Mouse (Mus musculus) megakaryocyte, embryonic 14.5 days (primary cell): ENCODE results near the gene Lyrm1. TPM values are rescaled to one million over a fixed set of nuclear protein-coding genes. Genes with fewer than 3 reads are reported as not detected.

Experiments used
- H3K27me3 ChIP-seq: replicated peaks from 2 replicates; pipeline ENCODE3; 2012; ENCODE audit warnings: inconsistent platforms
- H3K36me3 ChIP-seq: replicated peaks from 2 replicates; pipeline ENCODE3; 2012; ENCODE audit warnings: low read length, inconsistent platforms, mixed read lengths
- H3K4me1 ChIP-seq: 2 replicates; pipeline ENCODE4 v1.6.1; 2012; ENCODE audit warnings: inconsistent platforms
- H3K4me3 ChIP-seq: replicated peaks from 2 replicates; pipeline ENCODE3; 2012; ENCODE audit warnings: moderate library complexity, mild to moderate bottlenecking, inconsistent platforms
- H3K9me3 ChIP-seq: 2 replicates; pipeline ENCODE4 v1.6.1; 2012; ENCODE audit warnings: inconsistent platforms
- FLI1 ChIP-seq: IDR thresholded peaks from 2 replicates; pipeline ENCODE4 v1.6.1; 2012; ENCODE audit warnings: low read length, inconsistent platforms, mixed read lengths
- GATA1 ChIP-seq: IDR thresholded peaks from 3 replicates; pipeline ENCODE4 v1.6.1; 2012; ENCODE audit warnings: mixed read lengths, low read length, inconsistent platforms, borderline replicate concordance
- polyA plus RNA-seq: library from polyadenylated mRNA; stranded (reverse); fragments of >175 nt; gene quantifications from 2 replicates; pipeline ENCODE4 v1.2.3, GENCODE M21; 2012; ENCODE audit warnings: low replicate concordance; ENCODE audit not compliant: insufficient read depth

The Lyrm1 gene
- polyA plus RNA-seq, 1 experiment: 5.0 TPM

- Histone ChIP-seq H3K36me3 (no peaks in the 10 kb centered on the region), H3K9me3 (no peaks in the 10 kb centered on the region), H3K4me3 (no peak overlapping the region), H3K27me3 (no peaks in the 10 kb centered on the region), H3K4me1 (no peaks in the 10 kb centered on the region)
- TF ChIP-seq FLI1 (no peak), GATA1 (no peak)
Observed at GRCm38 (mm10) chr7:119911727-119912126, 16.1 kb downstream of the Lyrm1 start.

- TF ChIP-seq GATA1 (no peak), FLI1 (no peak)
- H3K9me3 ChIP-seq: no peaks in the 10 kb centered on the region
Observed at GRCm38 (mm10) chr7:119920457-119920856, 24.8 kb downstream of the Lyrm1 start.

DNA sequence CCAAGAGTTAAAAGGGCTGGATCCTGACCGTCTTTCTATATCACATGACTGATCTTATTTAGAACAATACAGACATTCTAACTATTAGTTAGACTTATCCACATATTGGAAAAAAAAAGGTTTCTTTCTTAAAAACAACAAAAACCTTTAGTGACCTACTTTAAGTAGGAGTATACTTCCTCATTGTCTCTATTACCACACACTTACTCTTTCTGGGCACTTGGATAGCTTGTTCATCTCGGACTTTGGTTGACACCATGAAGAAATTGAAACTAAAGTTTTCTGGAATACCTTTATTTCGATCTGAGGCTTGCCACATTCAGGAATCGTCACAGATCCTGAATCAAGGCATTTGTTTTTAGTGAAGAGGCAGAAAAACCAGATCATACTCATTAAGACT lies 25.4 kb downstream of the Lyrm1 start:
- H3K27me3 ChIP-seq: no peaks in the 10 kb centered on the region
- no peaks in the 10 kb centered on the region for H3K9me3 ChIP-seq
- H3K36me3 ChIP-seq: no peaks in the 10 kb centered on the region
- H3K4me3 ChIP-seq: no peak overlapping the region
- TF ChIP-seq GATA1 (no peak), FLI1 (no peak)
- no peaks in the 10 kb centered on the region for H3K4me1 ChIP-seq

More at GRCm38 (mm10) chr7:119920457-119920856, 24.8 kb downstream of the Lyrm1 start:
- Histone ChIP-seq H3K27me3 (no peaks in the 10 kb centered on the region), H3K4me1 (no peaks in the 10 kb centered on the region), H3K4me3 (no peak overlapping the region), H3K36me3 (no peaks in the 10 kb centered on the region)

DNA sequence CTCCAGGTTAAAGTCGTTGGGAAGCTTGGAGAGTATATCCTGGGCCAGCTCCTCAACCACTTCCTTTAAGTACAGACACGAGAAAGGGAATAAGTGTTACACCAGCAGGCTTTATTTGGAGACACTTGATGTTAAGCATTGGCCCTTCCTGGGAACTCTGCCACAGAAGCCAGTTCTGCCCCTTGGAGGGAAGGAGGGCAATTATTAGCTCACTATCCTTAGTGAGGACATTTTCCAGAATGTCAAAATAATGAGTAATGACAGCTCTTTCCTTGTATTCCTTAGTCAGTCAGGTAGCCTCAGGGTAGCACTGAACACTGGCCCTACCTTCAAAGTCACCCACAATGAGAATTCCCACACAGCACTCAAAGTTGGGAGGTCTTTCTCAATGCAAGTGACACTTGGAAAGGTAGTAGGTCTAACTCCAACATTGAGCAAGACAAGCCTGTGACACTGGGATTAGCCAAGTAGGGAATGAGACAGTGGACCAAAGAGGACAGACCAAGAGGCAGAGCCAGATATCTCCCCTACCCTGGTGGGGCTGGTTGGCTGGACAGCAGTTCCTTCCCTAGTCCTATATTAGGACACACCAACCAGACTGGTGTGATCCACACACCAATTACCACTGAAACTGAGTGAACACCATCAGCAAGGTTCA lies 33.3 kb downstream of the Lyrm1 start:
- no peaks in the 10 kb centered on the region for H3K27me3 ChIP-seq

DNA sequence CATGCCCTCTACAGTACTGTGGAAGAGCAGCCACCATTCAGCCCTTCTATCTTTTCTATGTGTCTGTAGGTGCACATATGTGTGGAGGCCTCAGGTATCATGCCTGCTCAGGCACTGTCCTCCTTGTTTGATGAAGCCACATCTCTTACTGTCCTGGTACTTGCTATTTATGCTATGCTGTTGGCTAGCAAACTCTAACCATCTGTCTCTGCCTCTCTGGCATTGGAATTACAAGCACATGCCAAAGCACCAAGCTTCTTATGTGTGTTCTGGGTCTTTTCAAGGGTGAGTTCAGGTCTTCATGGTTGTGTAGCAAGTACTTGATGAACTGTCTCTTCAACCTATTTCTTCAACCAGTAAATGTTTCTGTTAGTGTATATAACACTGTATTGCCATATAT lies 40.7 kb downstream of the Lyrm1 start:
- Histone ChIP-seq H3K36me3 (no peaks in the 10 kb centered on the region), H3K27me3 (peaks cover 1% of the 10 kb centered on the region), H3K4me1 (no peaks in the 10 kb centered on the region), H3K9me3 (no peaks in the 10 kb centered on the region), H3K4me3 (no peak overlapping the region)
- no peak for TF ChIP-seq GATA1
- TF ChIP-seq FLI1: no peak

More for the DNA sequence above, 33.3 kb downstream of the Lyrm1 start:
- no peaks in the 10 kb centered on the region for H3K4me1 ChIP-seq
- TF ChIP-seq GATA1: no peak
- TF ChIP-seq FLI1: no peak
- H3K36me3 ChIP-seq: no peaks in the 10 kb centered on the region
- no peak overlapping the region for H3K4me3 ChIP-seq
- H3K9me3 ChIP-seq: 0 out of 2 replicates have a peak, but pooled peaks cover 2% of the 10 kb centered on the region

DNA sequence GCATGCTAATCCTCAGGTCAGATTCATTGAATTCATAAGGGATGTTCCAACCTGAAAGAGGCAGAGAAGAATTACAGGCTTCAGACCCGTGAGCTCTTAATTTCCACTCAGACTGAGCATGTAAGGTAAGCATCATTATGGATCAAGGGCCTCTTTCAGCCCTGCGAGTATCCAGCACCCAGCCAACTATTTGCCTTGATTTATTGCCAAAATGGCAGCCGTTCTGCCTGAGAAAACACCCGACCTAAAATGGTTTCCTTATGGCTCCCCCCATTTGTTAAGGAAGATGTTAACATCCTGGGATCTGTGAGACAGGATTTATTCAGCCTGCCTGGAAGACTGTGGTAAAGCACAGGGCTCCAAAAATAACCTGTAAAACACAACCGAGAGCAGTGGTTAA lies 41.4 kb downstream of the Lyrm1 start:
- Histone ChIP-seq H3K9me3 (no peaks in the 10 kb centered on the region), H3K4me3 (no peak overlapping the region), H3K4me1 (no peaks in the 10 kb centered on the region), H3K27me3 (peaks cover 1% of the 10 kb centered on the region), H3K36me3 (no peaks in the 10 kb centered on the region)
- TF ChIP-seq GATA1: no peak
- no peak for TF ChIP-seq FLI1

DNA sequence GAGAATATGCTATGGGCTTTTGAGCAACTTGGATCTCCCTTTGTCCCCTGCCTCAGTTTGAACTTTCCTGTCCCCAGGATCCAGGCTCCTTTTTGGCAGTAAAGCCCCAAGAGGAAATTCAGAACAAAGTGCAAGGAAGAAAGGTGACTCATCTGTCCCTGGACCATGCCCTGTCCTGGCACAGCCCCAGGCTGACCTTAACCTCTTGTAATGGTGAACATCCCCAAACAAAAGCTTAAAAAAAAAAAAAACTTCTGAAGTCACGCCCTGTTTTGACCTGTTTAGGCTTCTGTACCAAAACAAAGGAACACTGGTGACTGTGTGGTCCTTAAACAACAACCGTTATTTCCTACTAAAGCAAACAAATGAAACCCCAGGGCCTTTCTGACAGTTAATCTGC lies 45.9 kb downstream of the Lyrm1 start:
- Histone ChIP-seq H3K27me3 (no peaks in the 10 kb centered on the region), H3K9me3 (no peaks in the 10 kb centered on the region), H3K4me3 (no peak overlapping the region), H3K36me3 (no peaks in the 10 kb centered on the region), H3K4me1 (no peaks in the 10 kb centered on the region)
- no peak for TF ChIP-seq GATA1
- no peak for TF ChIP-seq FLI1

DNA sequence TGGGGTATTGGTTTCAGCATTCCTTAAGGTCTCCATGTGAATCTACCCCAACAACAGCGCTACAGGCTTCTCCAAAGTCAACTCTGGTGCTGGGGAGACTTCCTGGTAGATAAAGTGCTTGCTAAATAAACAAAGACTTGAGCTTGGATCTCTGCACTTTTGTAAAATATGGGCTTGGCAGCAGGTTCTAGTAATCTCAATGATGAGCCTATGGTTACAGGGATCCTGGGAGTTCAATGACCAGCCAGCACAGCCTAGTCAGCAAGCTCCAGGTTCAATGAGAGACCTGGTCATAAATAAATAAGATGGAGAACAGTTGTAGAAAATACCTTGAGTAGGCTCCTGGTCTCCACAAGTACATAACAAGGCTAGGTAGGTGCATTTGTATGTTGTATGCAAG lies 58.4 kb downstream of the Lyrm1 start:
- no peaks in the 10 kb centered on the region for H3K4me1 ChIP-seq
- H3K36me3 ChIP-seq: no peaks in the 10 kb centered on the region
- peaks cover 6% of the 10 kb centered on the region for H3K9me3 ChIP-seq
- no peaks in the 10 kb centered on the region for H3K27me3 ChIP-seq
- H3K4me3 ChIP-seq: no peak overlapping the region
- no peak for TF ChIP-seq FLI1
- TF ChIP-seq GATA1: no peak

DNA sequence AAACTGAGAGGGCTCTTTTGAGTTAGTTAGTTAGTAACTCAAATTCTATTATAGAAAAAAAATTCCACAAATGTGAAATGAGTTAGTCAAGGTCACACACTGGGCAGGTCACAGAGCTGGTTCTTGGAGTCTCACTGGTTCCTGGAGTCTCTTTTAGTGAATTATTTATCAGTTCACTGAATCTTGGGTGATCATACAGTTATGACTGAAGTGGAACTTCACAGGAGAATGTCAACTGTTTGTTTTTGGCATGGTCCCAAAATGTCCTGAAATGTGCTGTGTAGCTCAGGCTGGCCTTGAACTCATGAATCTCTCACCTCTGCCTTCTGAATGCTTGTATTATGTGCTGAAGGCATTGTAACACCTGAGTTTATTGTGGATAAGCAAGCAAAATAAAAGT lies 61.8 kb downstream of the Lyrm1 start:
- no peaks in the 10 kb centered on the region for H3K4me1 ChIP-seq
- no peaks in the 10 kb centered on the region for H3K36me3 ChIP-seq
- no peak for TF ChIP-seq GATA1
- TF ChIP-seq FLI1: no peak
- no peaks in the 10 kb centered on the region; the same call in 1 of the 2 replicates for H3K9me3 ChIP-seq
- no peaks in the 10 kb centered on the region for H3K27me3 ChIP-seq
- no peak overlapping the region for H3K4me3 ChIP-seq

- H3K4me3 ChIP-seq: no peak overlapping the region
- no peaks in the 10 kb centered on the region for H3K27me3 ChIP-seq
- no peaks in the 10 kb centered on the region for H3K36me3 ChIP-seq
- H3K9me3 ChIP-seq: no peaks in the 10 kb centered on the region; the same call in 1 of the 2 replicates
- no peaks in the 10 kb centered on the region for H3K4me1 ChIP-seq
- TF ChIP-seq GATA1: no peak
- no peak for TF ChIP-seq FLI1
Observed at GRCm38 (mm10) chr7:119959091-119959490, 63.4 kb downstream of the Lyrm1 start.
